Mouse (Mus musculus): Measurements from ENCODE around the gene Cnga3. TPM values are rescaled to one million over a fixed set of nuclear protein-coding genes. Genes with fewer than 3 reads are reported as not detected.

Gene Cnga3
- polyA plus RNA-seq, 1 experiment from 2014 or later = not detected

DNA sequence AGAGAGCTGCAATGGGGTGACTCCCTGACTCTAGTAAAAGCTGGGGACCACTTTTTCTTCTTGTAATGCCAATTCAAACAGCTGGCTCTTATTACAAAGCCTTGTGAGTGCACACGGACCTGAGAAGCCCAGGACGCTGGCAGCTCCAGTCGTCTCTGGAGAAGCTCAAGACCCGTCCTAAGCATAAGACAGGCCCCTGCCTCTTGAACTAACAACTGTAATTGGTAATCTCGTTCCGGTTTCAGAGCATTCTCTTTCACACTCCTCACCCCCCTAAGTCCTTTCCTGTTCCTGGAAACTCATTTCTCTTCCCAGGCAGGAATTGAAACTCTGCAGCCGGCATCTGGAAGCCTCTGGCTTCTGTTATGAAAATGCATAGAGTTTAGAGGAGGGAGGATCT lies 7.8 kb downstream of the Cnga3 start:
- no peak for ATAC-seq (ENCODE audit: borderline replicate concordance, extremely low read depth, low FRiP score, low TSS enrichment)
- Histone ChIP-seq H3K4me3 (no peak overlapping the region), H3K4me1 (no peaks in the 10 kb centered on the region), H3K4me2 (no peak overlapping the region), H3K36me3 (no peaks in the 10 kb centered on the region), H3K9me3 (no peaks in the 10 kb centered on the region), H3K27me3 (no peaks in the 10 kb centered on the region), H3K9ac (no peak overlapping the region), H3K27ac (no peak overlapping the region)
- WGBS = 55% methylated on average over 7 of the region's 7 CpGs

DNA sequence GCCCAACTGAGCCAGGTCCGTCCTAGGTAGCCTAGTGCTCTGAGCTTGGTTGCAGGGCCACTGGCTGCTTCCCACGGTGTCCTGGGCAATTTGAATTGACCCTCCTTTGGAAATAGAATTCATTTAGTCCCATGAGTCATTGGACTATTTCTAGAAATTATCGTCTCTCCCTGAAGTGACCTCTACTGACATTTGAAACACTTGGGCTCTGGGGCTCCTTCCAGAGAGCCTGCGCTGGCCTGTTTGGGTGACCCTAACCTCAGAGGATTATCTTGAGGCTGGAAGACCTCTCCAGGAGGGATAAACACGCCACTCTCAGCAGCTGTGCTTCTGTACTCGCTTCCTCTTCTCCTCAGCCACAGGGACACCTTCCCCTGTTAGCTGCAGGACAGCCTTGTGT lies 16.2 kb downstream of the Cnga3 start:
- WGBS = 55% methylated on average over 6 of the region's 6 CpGs

DNA sequence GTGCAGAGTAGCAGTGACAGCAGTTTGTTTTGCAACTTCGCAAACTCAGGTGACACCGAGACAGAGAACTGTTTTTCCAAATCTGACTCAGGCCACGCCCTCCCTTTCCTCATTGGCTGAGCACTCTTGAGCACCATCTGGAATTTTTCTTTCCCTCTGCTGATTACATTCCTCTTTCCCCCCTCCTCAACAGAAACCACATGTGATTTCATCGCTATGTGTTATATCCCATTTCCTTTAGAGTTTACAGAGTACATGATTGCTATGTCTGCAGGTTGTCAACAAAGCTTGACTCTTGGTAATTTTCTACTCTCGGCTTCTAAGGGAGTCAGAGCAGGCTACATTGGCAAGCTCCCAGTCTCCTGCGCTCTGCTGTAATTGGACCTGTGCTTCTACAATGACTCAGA lies 17.1 kb downstream of the Cnga3 start:
- Histone ChIP-seq H3K27me3 (no peaks in the 10 kb centered on the region), H3K9ac (no peak overlapping the region), H3K36me3 (no peaks in the 10 kb centered on the region), H3K9me3 (no peaks in the 10 kb centered on the region), H3K4me2 (0 out of 2 replicates have a peak overlapping the region, but pooled peaks have one; percentile 5), H3K4me1 (no peaks in the 10 kb centered on the region), H3K4me3 (no peak overlapping the region), H3K27ac (no peak overlapping the region)
- ATAC-seq (ENCODE audit: borderline replicate concordance, extremely low read depth, low FRiP score, low TSS enrichment) = no peak
- WGBS = 26% methylated on average over 6 of the region's 6 CpGs

More for the DNA sequence above, 16.2 kb downstream of the Cnga3 start:
- Histone ChIP-seq H3K9me3 (no peaks in the 10 kb centered on the region), H3K4me1 (no peaks in the 10 kb centered on the region), H3K4me3 (no peak overlapping the region), H3K4me2 (no peak overlapping the region), H3K27me3 (no peaks in the 10 kb centered on the region), H3K36me3 (no peaks in the 10 kb centered on the region), H3K9ac (no peak overlapping the region), H3K27ac (no peak overlapping the region)
- ATAC-seq (ENCODE audit: borderline replicate concordance, extremely low read depth, low FRiP score, low TSS enrichment) = no peak

DNA sequence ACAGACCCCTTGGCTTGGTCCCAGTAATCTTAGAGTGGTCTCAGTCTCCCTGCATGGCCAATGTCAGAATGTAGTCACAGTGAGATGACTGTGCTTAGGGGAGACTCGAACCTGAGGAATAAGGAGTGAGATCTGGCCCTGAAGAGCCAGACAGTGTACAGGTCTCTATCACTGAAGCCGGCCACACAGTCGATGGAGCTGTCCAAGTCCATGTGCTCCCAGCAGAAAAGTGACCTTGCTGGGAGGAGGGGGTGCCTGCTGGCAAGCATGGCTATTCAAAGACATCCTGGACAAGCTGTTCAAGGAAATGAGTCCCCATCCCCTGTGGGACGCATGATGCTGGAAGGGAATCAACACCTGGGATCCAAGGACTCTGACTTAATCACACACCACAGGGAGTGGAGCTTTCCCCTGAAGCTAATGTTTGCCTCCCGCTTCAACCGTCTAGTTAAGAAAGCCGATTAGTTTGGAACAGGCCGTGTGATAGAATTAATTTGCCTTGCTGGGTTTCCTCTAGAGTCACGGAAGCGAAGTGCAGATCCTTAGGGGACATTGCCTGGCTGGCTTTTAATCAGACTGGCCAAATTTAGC lies 24.9 kb downstream of the Cnga3 start:
- H3K27me3 ChIP-seq = no peaks in the 10 kb centered on the region
- 64% methylated on average over 10 of the region's 10 CpGs for WGBS
- H3K4me3 ChIP-seq = no peak overlapping the region
- H3K36me3 ChIP-seq = no peaks in the 10 kb centered on the region
- H3K9me3 ChIP-seq = no peaks in the 10 kb centered on the region
- H3K9ac ChIP-seq = no peak overlapping the region
- no peak for ATAC-seq (ENCODE audit: borderline replicate concordance, extremely low read depth, low FRiP score, low TSS enrichment)
- H3K4me2 ChIP-seq = no peak overlapping the region
- no peak overlapping the region for H3K27ac ChIP-seq
- H3K4me1 ChIP-seq = no peaks in the 10 kb centered on the region

DNA sequence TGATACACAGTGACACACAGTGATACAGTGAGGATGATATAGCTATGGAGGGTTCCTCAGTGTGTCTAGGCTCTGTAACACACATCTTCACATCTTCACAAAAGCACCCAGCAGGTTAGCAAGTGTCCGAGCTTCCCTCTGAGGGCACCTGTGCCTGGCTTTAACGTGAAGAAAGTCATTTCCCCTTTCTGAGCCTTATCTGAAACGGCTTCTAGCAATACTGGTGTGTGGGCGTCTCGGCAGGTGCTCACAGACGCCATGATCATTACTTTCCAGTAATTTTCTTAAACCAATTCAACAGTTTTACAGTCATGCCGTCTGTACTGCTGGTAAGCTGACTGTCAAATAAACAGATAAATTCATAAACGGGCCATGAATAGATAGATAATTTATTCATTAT lies 28.0 kb downstream of the Cnga3 start:
- H3K4me3 ChIP-seq = no peak overlapping the region
- WGBS = 70% methylated on average over 8 of the region's 8 CpGs
- no peaks in the 10 kb centered on the region for H3K36me3 ChIP-seq

DNA sequence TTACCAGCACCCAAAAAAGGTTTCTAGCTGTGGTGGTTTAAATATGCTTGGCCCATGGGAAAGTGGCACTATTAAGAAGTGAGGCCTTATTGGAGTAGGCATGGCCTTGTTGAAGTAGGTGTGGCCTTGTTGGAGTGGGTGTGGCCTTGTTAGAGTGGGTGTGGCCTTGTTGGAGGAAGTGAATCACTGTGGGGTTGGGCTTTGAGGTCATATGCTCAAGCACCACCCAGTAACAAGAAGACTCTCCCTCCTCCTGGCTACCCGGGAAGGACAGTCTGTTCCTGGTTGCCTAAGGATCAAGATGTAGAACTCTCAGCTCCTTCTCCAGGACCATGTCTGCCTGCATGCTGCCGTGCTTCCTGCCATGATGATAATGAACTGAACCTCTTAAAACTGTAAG lies 32.2 kb downstream of the Cnga3 start:
- WGBS = 85% methylated on average over 2 of the region's 2 CpGs
- no peak overlapping the region for H3K9ac ChIP-seq
- no peak overlapping the region for H3K27ac ChIP-seq
- H3K4me1 ChIP-seq = no peaks in the 10 kb centered on the region
- no peak overlapping the region for H3K4me2 ChIP-seq
- no peaks in the 10 kb centered on the region for H3K27me3 ChIP-seq
- no peaks in the 10 kb centered on the region for H3K9me3 ChIP-seq
- no peaks in the 10 kb centered on the region for H3K36me3 ChIP-seq
- ATAC-seq (ENCODE audit: borderline replicate concordance, extremely low read depth, low FRiP score, low TSS enrichment) = no peak
- no peak overlapping the region for H3K4me3 ChIP-seq

More for the DNA sequence above, 28.0 kb downstream of the Cnga3 start:
- Histone ChIP-seq H3K27ac (no peak overlapping the region), H3K9ac (no peak overlapping the region), H3K9me3 (no peaks in the 10 kb centered on the region), H3K27me3 (no peaks in the 10 kb centered on the region), H3K4me2 (no peak overlapping the region), H3K4me1 (no peaks in the 10 kb centered on the region)
- no peak for ATAC-seq (ENCODE audit: borderline replicate concordance, extremely low read depth, low FRiP score, low TSS enrichment)

DNA sequence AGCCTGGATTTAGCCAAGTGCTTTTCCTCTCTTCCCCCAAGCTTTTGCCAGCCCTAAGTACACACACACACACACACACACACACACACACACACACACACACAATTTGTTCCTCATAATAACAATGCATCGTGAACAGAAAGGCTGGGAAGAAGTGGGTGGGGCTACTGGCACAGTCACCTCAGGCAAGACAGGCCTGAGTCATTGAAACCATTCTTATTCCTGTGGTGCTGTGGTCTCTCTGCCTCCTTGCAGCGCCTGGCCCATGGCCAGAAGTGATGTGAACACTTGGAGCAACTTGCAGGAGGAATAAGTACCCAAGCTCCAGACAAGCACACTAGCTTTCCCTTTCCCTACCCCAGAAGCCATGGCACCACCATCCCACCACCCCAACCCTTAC lies 34.2 kb downstream of the Cnga3 start:
- Histone ChIP-seq H3K36me3 (no peaks in the 10 kb centered on the region), H3K4me3 (no peak overlapping the region), H3K4me2 (no peak overlapping the region), H3K9ac (no peak overlapping the region), H3K9me3 (no peaks in the 10 kb centered on the region), H3K27me3 (no peaks in the 10 kb centered on the region), H3K27ac (no peak overlapping the region), H3K4me1 (no peaks in the 10 kb centered on the region)
- no peak for ATAC-seq (ENCODE audit: borderline replicate concordance, extremely low read depth, low FRiP score, low TSS enrichment)
- WGBS = 30% methylated on average over 2 of the region's 2 CpGs

DNA sequence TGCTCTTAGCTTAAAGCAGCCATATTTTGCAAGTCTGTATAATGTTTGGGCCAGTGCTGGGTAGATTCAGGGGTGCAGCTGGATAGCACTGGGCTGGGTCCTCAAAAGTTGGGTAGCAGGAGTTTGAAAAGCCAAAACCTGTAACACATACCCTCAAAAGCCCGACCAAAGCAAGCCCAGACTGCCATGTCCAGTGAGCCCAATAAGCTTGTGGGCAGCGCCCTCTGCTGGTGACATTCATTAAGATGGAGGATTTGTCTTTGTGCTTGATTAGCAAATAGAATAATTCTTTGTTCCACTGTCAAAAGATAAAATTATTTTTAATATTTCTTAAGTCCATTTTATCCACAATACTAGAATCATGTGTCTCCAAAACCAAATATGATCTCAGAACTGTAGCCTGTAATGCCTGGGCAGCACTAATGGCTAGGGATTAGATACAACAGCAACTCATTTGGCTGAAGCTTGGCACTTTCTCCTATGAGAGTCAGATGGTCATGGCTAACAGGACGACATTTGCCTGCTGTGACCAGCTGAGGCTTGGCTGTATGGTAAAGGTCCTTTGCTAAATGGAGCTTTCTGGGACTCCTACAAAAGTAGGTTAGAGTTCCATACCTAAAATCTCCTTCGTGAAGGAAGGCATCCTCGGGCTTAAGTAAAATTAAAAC lies 36.5 kb downstream of the Cnga3 start:
- ATAC-seq (ENCODE audit: borderline replicate concordance, extremely low read depth, low FRiP score, low TSS enrichment) = no peak
- Histone ChIP-seq H3K4me3 (no peak overlapping the region), H3K36me3 (no peaks in the 10 kb centered on the region), H3K4me1 (no peaks in the 10 kb centered on the region), H3K9me3 (no peaks in the 10 kb centered on the region), H3K27me3 (no peaks in the 10 kb centered on the region), H3K9ac (no peak overlapping the region), H3K4me2 (no peak overlapping the region), H3K27ac (no peak overlapping the region)
- WGBS = 39% methylated on average over 5 of the region's 5 CpGs

DNA sequence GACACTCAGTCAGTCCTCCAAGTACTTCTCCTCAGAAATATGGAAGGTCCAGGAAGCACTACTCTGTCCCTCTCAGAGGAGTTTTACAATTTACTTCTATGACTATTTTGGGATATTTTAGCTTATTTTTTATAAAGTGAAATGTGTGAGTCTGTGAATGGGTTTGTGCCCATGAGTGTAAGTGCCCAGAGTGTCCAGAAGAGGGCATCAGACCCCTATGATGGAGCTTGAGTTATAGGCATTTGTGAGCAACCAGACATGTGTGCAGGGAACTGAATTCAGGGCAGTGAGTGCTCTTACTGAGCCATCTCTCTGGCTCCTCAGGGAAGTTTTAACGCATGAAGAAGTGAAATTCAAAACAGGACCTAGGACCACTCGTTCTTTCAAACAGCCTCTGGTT lies 44.2 kb downstream of the Cnga3 start:
- H3K4me2 ChIP-seq = no peak overlapping the region
- no peaks in the 10 kb centered on the region for H3K36me3 ChIP-seq
- no peak for ATAC-seq (ENCODE audit: borderline replicate concordance, extremely low read depth, low FRiP score, low TSS enrichment)
- H3K9me3 ChIP-seq = no peaks in the 10 kb centered on the region
- H3K4me1 ChIP-seq = no peaks in the 10 kb centered on the region
- no peaks in the 10 kb centered on the region for H3K27me3 ChIP-seq
- H3K9ac ChIP-seq = no peak overlapping the region
- no peak overlapping the region for H3K4me3 ChIP-seq
- WGBS = 88% methylated on average over 2 of the region's 2 CpGs
- H3K27ac ChIP-seq = no peak overlapping the region

DNA sequence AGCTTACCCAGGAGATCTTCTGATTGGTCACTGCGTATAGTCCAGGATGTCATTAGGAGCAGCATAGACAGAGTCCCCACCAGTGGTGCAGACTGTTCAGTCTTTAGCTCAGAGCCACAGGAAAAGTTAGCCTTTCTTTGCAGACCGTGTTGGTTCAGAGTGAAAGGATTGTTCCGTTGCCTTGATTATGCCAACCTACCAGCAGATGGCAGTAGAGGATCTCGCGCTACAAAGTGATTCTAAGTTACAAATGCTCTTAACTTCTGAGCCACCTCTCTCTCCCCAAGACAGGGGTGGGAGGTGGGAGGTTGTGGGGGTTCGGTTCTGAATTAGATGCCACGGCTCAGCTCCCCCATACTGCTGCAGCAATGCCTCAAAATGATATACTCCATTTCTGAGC lies 58.2 kb downstream of the Cnga3 start:
- Histone ChIP-seq H3K9ac (no peak overlapping the region), H3K4me2 (no peak overlapping the region), H3K27ac (no peak overlapping the region), H3K4me3 (no peak overlapping the region), H3K36me3 (no peaks in the 10 kb centered on the region), H3K9me3 (no peaks in the 10 kb centered on the region), H3K27me3 (no peaks in the 10 kb centered on the region), H3K4me1 (no peaks in the 10 kb centered on the region)
- WGBS = 5% methylated on average over 7 of the region's 7 CpGs
- no peak for ATAC-seq (ENCODE audit: borderline replicate concordance, extremely low read depth, low FRiP score, low TSS enrichment)

DNA sequence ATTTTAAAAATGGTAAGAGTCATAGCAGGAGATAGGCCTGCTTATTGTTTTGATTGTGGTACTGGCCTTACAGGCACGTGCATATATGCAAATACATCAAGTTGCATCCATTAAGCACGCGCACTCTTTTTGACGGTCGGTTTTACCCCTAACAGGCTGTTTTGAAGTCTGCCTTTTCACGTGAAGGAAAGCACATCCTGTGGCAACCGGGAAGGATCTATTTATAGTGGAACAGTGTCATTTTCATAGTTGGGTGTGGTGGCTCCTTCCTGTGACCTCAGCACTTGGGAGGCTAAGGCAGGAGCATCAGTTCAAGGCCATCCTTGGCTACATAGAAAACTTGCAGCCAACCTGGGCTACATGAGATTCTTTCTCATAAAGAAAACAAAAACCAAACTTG lies 72.3 kb downstream of the Cnga3 start:
- Histone ChIP-seq H3K4me3 (no peak overlapping the region), H3K9ac (no peak overlapping the region), H3K4me2 (no peak overlapping the region), H3K27ac (no peak overlapping the region), H3K4me1 (no peaks in the 10 kb centered on the region), H3K36me3 (no peaks in the 10 kb centered on the region), H3K27me3 (no peaks in the 10 kb centered on the region), H3K9me3 (no peaks in the 10 kb centered on the region)
- WGBS = 69% methylated on average over 7 of the region's 7 CpGs
- no peak for ATAC-seq (ENCODE audit: borderline replicate concordance, extremely low read depth, low FRiP score, low TSS enrichment)

DNA sequence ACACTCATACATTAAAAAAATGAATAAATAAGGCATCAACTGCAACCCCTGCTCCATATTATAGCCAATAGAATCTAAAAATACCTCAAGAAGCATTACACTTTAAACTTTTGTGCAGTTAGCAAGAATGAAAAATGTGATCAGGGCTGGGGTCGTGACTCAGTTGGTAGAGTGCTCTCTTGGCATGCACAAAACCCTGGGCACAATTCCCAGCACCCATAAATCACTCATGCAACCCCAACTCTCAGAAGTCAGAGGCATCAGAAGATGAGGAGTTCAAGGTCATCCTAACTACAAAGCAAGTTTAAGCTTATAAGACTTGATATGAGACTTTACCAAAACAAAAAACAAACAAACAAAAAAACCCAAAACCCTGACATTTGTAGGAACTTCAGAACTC lies 73.5 kb downstream of the Cnga3 start:
- Histone ChIP-seq H3K4me1 (no peaks in the 10 kb centered on the region), H3K36me3 (no peaks in the 10 kb centered on the region), H3K9me3 (no peaks in the 10 kb centered on the region), H3K4me3 (no peak overlapping the region), H3K4me2 (no peak overlapping the region), H3K9ac (no peak overlapping the region), H3K27ac (no peak overlapping the region), H3K27me3 (no peaks in the 10 kb centered on the region)
- 62% methylated on average over 1 of the region's 1 CpGs for whole genome bisulfite sequencing
- ATAC-seq (ENCODE audit: borderline replicate concordance, extremely low read depth, low FRiP score, low TSS enrichment) = no peak
